Mouse (Mus musculus): Measurements from ENCODE around the gene Ldb1. TPM values are rescaled to one million over a fixed set of nuclear protein-coding genes. Genes with fewer than 3 reads are reported as not detected.

Gene Ldb1
- polyA plus RNA-seq, 1 experiment from 2014 or later: 93.1 TPM

- Histone ChIP-seq H3K9me3 (ENCODE audit: control insufficient read depth, low read length) (no peaks in the 10 kb centered on the region), H3K4me3 (ENCODE audit: low read depth, low read length) (no peak overlapping the region), H3K27ac (ENCODE audit: low read depth, low read length) (no peak overlapping the region), H3K4me2 (ENCODE audit: low read depth, low read length) (no peak overlapping the region), H3K9ac (replicated peaks; ENCODE audit: low read depth, low read length) (no peak overlapping the region), H3K27me3 (ENCODE audit: control insufficient read depth, insufficient read depth, low read length) (no peaks in the 10 kb centered on the region), H3K36me3 (ENCODE audit: control insufficient read depth, insufficient read depth, low read length) (no peaks in the 10 kb centered on the region), H3K4me1 (ENCODE audit: control insufficient read depth, insufficient read depth, low read length) (peaks cover 22% of the 10 kb centered on the region)
- WGBS: 79% methylated on average over 2 of the region's 2 CpGs
- no peak for ATAC-seq (ENCODE audit: low read depth)
These were observed 2.4 kb upstream of the Ldb1 start for GRCm38 (mm10) chr19:46047426-46047825.

GRCm38 (mm10) chr19:46046621-46047025, 1.6 kb upstream of the Ldb1 start:
- peak overlapping the region; percentile 98; the same call in 1 of the 2 replicates for H3K4me2 ChIP-seq (ENCODE audit: low read depth, low read length)
- H3K36me3 ChIP-seq (ENCODE audit: control insufficient read depth, insufficient read depth, low read length): no peaks in the 10 kb centered on the region
- peaks cover 27% of the 10 kb centered on the region for H3K4me1 ChIP-seq (ENCODE audit: control insufficient read depth, insufficient read depth, low read length)
- no peak overlapping the region for H3K9ac ChIP-seq (replicated peaks; ENCODE audit: low read depth, low read length)
- no peaks in the 10 kb centered on the region for H3K27me3 ChIP-seq (ENCODE audit: control insufficient read depth, insufficient read depth, low read length)
- H3K9me3 ChIP-seq (ENCODE audit: control insufficient read depth, low read length): no peaks in the 10 kb centered on the region
- H3K4me3 ChIP-seq (ENCODE audit: low read depth, low read length): no peak overlapping the region
- no peak for ATAC-seq (ENCODE audit: low read depth)
- WGBS: 8% methylated on average over 10 of the region's 10 CpGs
- peak overlapping the region; percentile 97; the same call in 1 of the 2 replicates for H3K27ac ChIP-seq (ENCODE audit: low read depth, low read length)

- H3K9ac ChIP-seq (replicated peaks; ENCODE audit: low read depth, low read length): peak overlapping the region; percentile 96
- H3K36me3 ChIP-seq (ENCODE audit: control insufficient read depth, insufficient read depth, low read length): no peaks in the 10 kb centered on the region
- H3K27me3 ChIP-seq (ENCODE audit: control insufficient read depth, insufficient read depth, low read length): no peaks in the 10 kb centered on the region
- peak; percentile 10; the same call in 1 of the 2 replicates for ATAC-seq (ENCODE audit: low read depth)
- H3K4me1 ChIP-seq (ENCODE audit: control insufficient read depth, insufficient read depth, low read length): peaks cover 35% of the 10 kb centered on the region
- WGBS: 0% methylated on average over 7 of the region's 7 CpGs
- peak overlapping the region; percentile 98 for H3K4me2 ChIP-seq (ENCODE audit: low read depth, low read length)
- H3K4me3 ChIP-seq (ENCODE audit: low read depth, low read length): peak overlapping the region; percentile 95
- peak overlapping the region; percentile 97 for H3K27ac ChIP-seq (ENCODE audit: low read depth, low read length)
- no peaks in the 10 kb centered on the region for H3K9me3 ChIP-seq (ENCODE audit: control insufficient read depth, low read length)
These were observed 790 bp upstream of the Ldb1 start for GRCm38 (mm10) chr19:46045696-46046311.

- peak; percentile 1; the same call in 1 of the 2 replicates for ATAC-seq (ENCODE audit: low read depth)
- Histone ChIP-seq H3K27me3 (ENCODE audit: control insufficient read depth, insufficient read depth, low read length) (no peaks in the 10 kb centered on the region), H3K27ac (ENCODE audit: low read depth, low read length) (peak within 1 kb of the TSS; percentile 97), H3K4me1 (ENCODE audit: control insufficient read depth, insufficient read depth, low read length) (peaks cover 45% of the 10 kb centered on the region), H3K4me2 (ENCODE audit: low read depth, low read length) (peak within 1 kb of the TSS; percentile 98), H3K4me3 (ENCODE audit: low read depth, low read length) (peak within 1 kb of the TSS; percentile 95), H3K36me3 (ENCODE audit: control insufficient read depth, insufficient read depth, low read length) (no peaks in the 10 kb centered on the region), H3K9me3 (ENCODE audit: control insufficient read depth, low read length) (no peaks in the 10 kb centered on the region), H3K9ac (replicated peaks; ENCODE audit: low read depth, low read length) (peak within 1 kb of the TSS; percentile 96)
- under 1% methylated on average over 31 of the region's 34 CpGs for WGBS
These were observed 582 bp downstream of the Ldb1 start, which contains the start of gene Pprc1 for GRCm38 (mm10) chr19:46044271-46044992. TSS of gene Pprc1 (plus strand) at chr19:46044886.

- WGBS: 58% methylated on average over 7 of the region's 7 CpGs
- peaks cover 48% of the 10 kb centered on the region for H3K4me1 ChIP-seq (ENCODE audit: control insufficient read depth, insufficient read depth, low read length)
- H3K27me3 ChIP-seq (ENCODE audit: control insufficient read depth, insufficient read depth, low read length): no peaks in the 10 kb centered on the region
These were observed 1.6 kb downstream of the Ldb1 start for GRCm38 (mm10) chr19:46043380-46043779.

GRCm38 (mm10) chr19:46042476-46043011, 2.5 kb downstream of the Ldb1 start:
- WGBS: 4% methylated on average over 5 of the region's 6 CpGs
- Histone ChIP-seq H3K4me1 (ENCODE audit: control insufficient read depth, insufficient read depth, low read length) (peaks cover 56% of the 10 kb centered on the region), H3K27me3 (ENCODE audit: control insufficient read depth, insufficient read depth, low read length) (no peaks in the 10 kb centered on the region), H3K4me3 (ENCODE audit: low read depth, low read length) (peak overlapping the region; percentile 95), H3K9me3 (ENCODE audit: control insufficient read depth, low read length) (no peaks in the 10 kb centered on the region), H3K4me2 (ENCODE audit: low read depth, low read length) (peak overlapping the region; percentile 98), H3K9ac (replicated peaks; ENCODE audit: low read depth, low read length) (peak overlapping the region; percentile 61), H3K36me3 (ENCODE audit: control insufficient read depth, insufficient read depth, low read length) (no peaks in the 10 kb centered on the region), H3K27ac (ENCODE audit: low read depth, low read length) (peak overlapping the region; percentile 97)
- peak; percentile 22 for ATAC-seq (ENCODE audit: low read depth)

More at GRCm38 (mm10) chr19:46043380-46043779, 1.6 kb downstream of the Ldb1 start:
- H3K4me2 ChIP-seq (ENCODE audit: low read depth, low read length): peak overlapping the region; percentile 98
- H3K36me3 ChIP-seq (ENCODE audit: control insufficient read depth, insufficient read depth, low read length): no peaks in the 10 kb centered on the region
- ATAC-seq (ENCODE audit: low read depth): no peak
- peak overlapping the region; percentile 95 for H3K4me3 ChIP-seq (ENCODE audit: low read depth, low read length)
- peak overlapping the region; percentile 97; the same call in 1 of the 2 replicates for H3K27ac ChIP-seq (ENCODE audit: low read depth, low read length)
- H3K9ac ChIP-seq (replicated peaks; ENCODE audit: low read depth, low read length): peak overlapping the region; percentile 96; the same call in 1 of the 2 replicates
- no peaks in the 10 kb centered on the region for H3K9me3 ChIP-seq (ENCODE audit: control insufficient read depth, low read length)

- peak; percentile 25 for ATAC-seq (ENCODE audit: low read depth)
- no peaks in the 10 kb centered on the region for H3K27me3 ChIP-seq (ENCODE audit: control insufficient read depth, insufficient read depth, low read length)
- peaks cover 62% of the 10 kb centered on the region for H3K4me1 ChIP-seq (ENCODE audit: control insufficient read depth, insufficient read depth, low read length)
- peak overlapping the region; percentile 98 for H3K4me2 ChIP-seq (ENCODE audit: low read depth, low read length)
- 0% methylated on average over 12 of the region's 14 CpGs for WGBS
- H3K9me3 ChIP-seq (ENCODE audit: control insufficient read depth, low read length): no peaks in the 10 kb centered on the region
- peak overlapping the region; percentile 97 for H3K27ac ChIP-seq (ENCODE audit: low read depth, low read length)
- H3K36me3 ChIP-seq (ENCODE audit: control insufficient read depth, insufficient read depth, low read length): no peaks in the 10 kb centered on the region
- H3K4me3 ChIP-seq (ENCODE audit: low read depth, low read length): peak overlapping the region; percentile 95
- peak overlapping the region; percentile 61 for H3K9ac ChIP-seq (replicated peaks; ENCODE audit: low read depth, low read length)
These were observed 3.0 kb downstream of the Ldb1 start for GRCm38 (mm10) chr19:46041933-46042475.

GRCm38 (mm10) chr19:46041299-46041932, 3.6 kb downstream of the Ldb1 start:
- Histone ChIP-seq H3K27me3 (ENCODE audit: control insufficient read depth, insufficient read depth, low read length) (no peaks in the 10 kb centered on the region), H3K4me3 (ENCODE audit: low read depth, low read length) (peak overlapping the region; percentile 95), H3K4me2 (ENCODE audit: low read depth, low read length) (peak overlapping the region; percentile 98), H3K9me3 (ENCODE audit: control insufficient read depth, low read length) (no peaks in the 10 kb centered on the region), H3K27ac (ENCODE audit: low read depth, low read length) (peak overlapping the region; percentile 97), H3K36me3 (ENCODE audit: control insufficient read depth, insufficient read depth, low read length) (no peaks in the 10 kb centered on the region), H3K4me1 (ENCODE audit: control insufficient read depth, insufficient read depth, low read length) (peaks cover 67% of the 10 kb centered on the region), H3K9ac (replicated peaks; ENCODE audit: low read depth, low read length) (peak overlapping the region; percentile 61)
- WGBS: 12% methylated on average over 7 of the region's 7 CpGs
- no peak for ATAC-seq (ENCODE audit: low read depth)

Measured in neural tube, embryonic 14.5 days (tissue).